Mouse (Mus musculus) right cerebral cortex, postnatal 10 days (tissue): ENCODE results near the gene Tmc5.

Source experiments
- DNase-seq, 2 experiments: peaks; one replicate each; pipeline ENCODE4 v3.0.0; 2021; ENCODE audit warnings: low spot score in 2 of 2

The Tmc5 gene

GRCm38 (mm10) chr7:118697168-118697567 is 100.1 kb downstream of the Tmc5 start:
- DNase-seq: no peak

GRCm38 (mm10) chr7:118698882-118699281 is 101.8 kb downstream of the Tmc5 start:
- DNase-seq: no peak

GRCm38 (mm10) chr7:118703144-118703561 is 106.1 kb downstream of the Tmc5 start:
- no peak for DNase-seq

- no peak for DNase-seq
Observed at GRCm38 (mm10) chr7:118704001-118704850, 107.1 kb downstream of the Tmc5 start.

GRCm38 (mm10) chr7:118705101-118705961 is 108.2 kb downstream of the Tmc5 start, which contains the start of gene Gde1:
Gene Gde1 (minus strand): TSS chr7:118705778.
- DNase-seq: peak; percentile 96 to 97

- DNase-seq: no peak
Observed at GRCm38 (mm10) chr7:118706051-118706450, 109.0 kb downstream of the Tmc5 start.

- no peak for DNase-seq
Observed at GRCm38 (mm10) chr7:118706488-118706887, 109.4 kb downstream of the Tmc5 start.

GRCm38 (mm10) chr7:118707216-118707615 is 110.1 kb downstream of the Tmc5 start:
- no peak for DNase-seq

GRCm38 (mm10) chr7:118708002-118708401 is 110.9 kb downstream of the Tmc5 start:
- peak in 1 of 2 experiments; percentile 41 for DNase-seq

GRCm38 (mm10) chr7:118710776-118711175 is 113.7 kb downstream of the Tmc5 start:
- no peak for DNase-seq

- peak; percentile 96 to 98 for DNase-seq
Observed at GRCm38 (mm10) chr7:118712228-118713173, 115.4 kb downstream of the Tmc5 start, which contains the start of gene Ccp110. Gene Ccp110 (plus strand): TSS chr7:118712552.

- no peak for DNase-seq
Observed at GRCm38 (mm10) chr7:118714873-118715272, 117.8 kb downstream of the Tmc5 start.

- DNase-seq: no peak
Observed at GRCm38 (mm10) chr7:118718066-118718465, 121.0 kb downstream of the Tmc5 start.

- DNase-seq: no peak
Observed at GRCm38 (mm10) chr7:118723927-118724326, 126.8 kb downstream of the Tmc5 start.
